21 mouse cellular contexts compared by ENCODE assay signal in genomic region chr5:39418795-39419194, GRCm38 (mm10).
DNase-seq lines count a peak whose midpoint lies in the region; ATAC-seq and TF ChIP-seq lines count a peak whose summit lies in the region.
"Had no signal": no experiment of that assay in that cellular context is flagged by ENCODE, and none has a peak within 500 bp of the region (broad histone marks: within the 10 kb centered on the region; RNA-seq: fewer than 3 reads in every experiment).

No protein-coding gene starts in this region.

- no peak overlapping the region for H3K4me3 ChIP-seq in midbrain, postnatal 0 days (ENCODE audit: low read depth, low read length)
- no peak overlapping the region for H3K4me3 ChIP-seq in midbrain, embryonic 13.5 days (replicated peaks)
- no peak overlapping the region for H3K4me3 ChIP-seq in forebrain, postnatal 0 days (ENCODE audit: low read depth, low read length)
- H3K4me3 ChIP-seq: embryonic facial prominence, embryonic 15.5 days; limb, embryonic 12.5 days; liver, embryonic 15.5 days; megakaryocyte, embryonic 14.5 days; neural tube, embryonic 12.5 days had no signal

- no peak overlapping the region for H3K9ac ChIP-seq in midbrain, postnatal 0 days (replicated peaks; ENCODE audit: low read length, poor library complexity, severe bottlenecking)
- H3K9ac ChIP-seq in midbrain, embryonic 13.5 days (replicated peaks), result no peak overlapping the region
- no peak overlapping the region for H3K9ac ChIP-seq in forebrain, postnatal 0 days
- H3K9ac ChIP-seq: embryonic facial prominence, embryonic 15.5 days; hindbrain, embryonic 14.5 days; limb, embryonic 12.5 days; liver, embryonic 15.5 days; neural tube, embryonic 12.5 days had no signal

- no peak overlapping the region for H3K4me2 ChIP-seq in midbrain, postnatal 0 days (ENCODE audit: low read depth, low read length, poor library complexity, severe bottlenecking)
- no peak overlapping the region for H3K4me2 ChIP-seq in midbrain, embryonic 13.5 days (replicated peaks)
- no peak overlapping the region for H3K4me2 ChIP-seq in forebrain, postnatal 0 days (ENCODE audit: low read depth)
- H3K4me2 ChIP-seq: embryonic facial prominence, embryonic 15.5 days; heart, embryonic 11.5 days; hindbrain, embryonic 14.5 days; limb, embryonic 12.5 days; liver, embryonic 15.5 days; neural tube, embryonic 12.5 days had no signal

- H3K9me3 ChIP-seq in midbrain, postnatal 0 days (ENCODE audit: low read length), result no peaks in the 10 kb centered on the region
- H3K9me3 ChIP-seq in midbrain, embryonic 13.5 days, result no peaks in the 10 kb centered on the region
- no peaks in the 10 kb centered on the region for H3K9me3 ChIP-seq in forebrain, postnatal 0 days (ENCODE audit: low read length)
- H3K9me3 ChIP-seq: embryonic facial prominence, embryonic 15.5 days; limb, embryonic 12.5 days; liver, embryonic 15.5 days; megakaryocyte, embryonic 14.5 days; neural tube, embryonic 12.5 days had no signal

- WGBS in midbrain, postnatal 0 days, result 95% methylated on average over 1 of the region's 1 CpGs
- WGBS in midbrain, embryonic 13.5 days, result 98% methylated on average over 1 of the region's 1 CpGs
- WGBS in forebrain, postnatal 0 days, result 70% methylated on average over 1 of the region's 1 CpGs

- peak; percentile 3 for DNase-seq in adrenal gland, postnatal 25 days
- no peak for DNase-seq in adrenal gland, adult (ENCODE audit: inconsistent age in 2 of 2, low spot score in 1 of 2)
- DNase-seq in midbrain, postnatal 0 days (ENCODE audit: low spot score), result peak; percentile 26
- DNase-seq in cerebellum, adult 9-11 months, result peak; percentile 67
- peak; percentile 16 for DNase-seq in forebrain, postnatal 0 days
- no peak for DNase-seq in thymus, postnatal 25 days
- DNase-seq in thymus, postnatal 10 days (ENCODE audit: low spot score in 2 of 2), result no peak
- DNase-seq: adrenal gland, adult 2 months; heart, postnatal 14 days; lung, postnatal 14 days; thymus, postnatal 4 days had no signal

- ATAC-seq in midbrain, postnatal 0 days (ENCODE audit: low FRiP score), result no peak
- no peak for ATAC-seq in midbrain, embryonic 13.5 days
- no peak for ATAC-seq in forebrain, postnatal 0 days
- ATAC-seq: intestine, postnatal 0 days had no signal

- no peaks in the 10 kb centered on the region for H3K36me3 ChIP-seq in midbrain, postnatal 0 days (ENCODE audit: insufficient read depth, low read length)
- no peaks in the 10 kb centered on the region for H3K36me3 ChIP-seq in midbrain, embryonic 13.5 days
- no peaks in the 10 kb centered on the region for H3K36me3 ChIP-seq in forebrain, postnatal 0 days (ENCODE audit: insufficient read depth)
- H3K36me3 ChIP-seq: embryonic facial prominence, embryonic 15.5 days; limb, embryonic 12.5 days; liver, embryonic 15.5 days; neural tube, embryonic 12.5 days had no signal

- H3K27ac ChIP-seq in midbrain, postnatal 0 days (ENCODE audit: low read depth, low read length), result no peak overlapping the region
- H3K27ac ChIP-seq in midbrain, embryonic 13.5 days, result no peak overlapping the region
- H3K27ac ChIP-seq in forebrain, postnatal 0 days (ENCODE audit: low read depth, low read length), result no peak overlapping the region
- H3K27ac ChIP-seq: embryonic facial prominence, embryonic 15.5 days; hindbrain, embryonic 14.5 days; kidney, postnatal 0 days; limb, embryonic 12.5 days; liver, embryonic 15.5 days; neural tube, embryonic 12.5 days had no signal

- 0 out of 2 replicates have a peak, but pooled peaks cover 6% of the 10 kb centered on the region for H3K4me1 ChIP-seq in midbrain, postnatal 0 days (ENCODE audit: insufficient read depth, low read length)
- H3K4me1 ChIP-seq in midbrain, embryonic 13.5 days (replicated peaks), result peaks cover 7% of the 10 kb centered on the region
- H3K4me1 ChIP-seq in forebrain, postnatal 0 days (ENCODE audit: insufficient read depth), result no peaks in the 10 kb centered on the region
- H3K4me1 ChIP-seq: liver, embryonic 15.5 days; megakaryocyte, embryonic 14.5 days had no signal

- TF ChIP-seq CTCF in midbrain, postnatal 0 days (IDR thresholded peaks at IDR 0.05), result no peak
- no peak for TF ChIP-seq CTCF in forebrain, postnatal 0 days (IDR thresholded peaks at IDR 0.05; ENCODE audit: low read depth)

- H3K27me3 ChIP-seq in midbrain, postnatal 0 days (ENCODE audit: insufficient read depth, low read length), result no peaks in the 10 kb centered on the region
- H3K27me3 ChIP-seq in midbrain, embryonic 13.5 days, result no peaks in the 10 kb centered on the region
- H3K27me3 ChIP-seq in forebrain, postnatal 0 days (ENCODE audit: insufficient read depth, low read length), result no peaks in the 10 kb centered on the region
- H3K27me3 ChIP-seq: embryonic facial prominence, embryonic 15.5 days; limb, embryonic 12.5 days; liver, embryonic 15.5 days; megakaryocyte, embryonic 14.5 days; neural tube, embryonic 12.5 days had no signal

Comparison
In these comparisons a context has a peak if more than half of its experiments do, and no peak if none do; other contexts are left out.
1. DNase-seq: peak in adrenal gland, postnatal 25 days (single experiment), midbrain, postnatal 0 days (single experiment), cerebellum, adult 9-11 months (single experiment) and forebrain, postnatal 0 days (single experiment); none in adrenal gland, adult (0 of 2), thymus, postnatal 25 days (single experiment) and thymus, postnatal 10 days (0 of 2).